Mouse (Mus musculus) G1E (cell line): Measurements from ENCODE around the gene Lrrc1. TPM values are rescaled to one million over a fixed set of nuclear protein-coding genes. Genes with fewer than 3 reads are reported as not detected.

Experiments used
- ATAC-seq: 2 replicates; pipeline ENCODE4 v1.8.0; 2016; ENCODE audit warnings: mild to moderate bottlenecking; ENCODE audit not compliant: insufficient number of reproducible peaks, poor library complexity, low FRiP score, severe bottlenecking; ENCODE audit errors: extremely low read depth
- DNase-seq: peaks from one replicate; pipeline ENCODE4 v3.0.0; 2012; ENCODE audit warnings: low spot score
- H3K27me3 ChIP-seq: 2 replicates; pipeline ENCODE4 v1.6.1; 2012; ENCODE audit warnings: mild to moderate bottlenecking, low read length, inconsistent platforms; ENCODE audit not compliant: insufficient read depth
- H3K36me3 ChIP-seq: replicated peaks from 2 replicates; pipeline ENCODE3; 2012; ENCODE audit warnings: mild to moderate bottlenecking, inconsistent platforms
- H3K4me1 ChIP-seq: 2 replicates; pipeline ENCODE4 v1.6.1; 2012; ENCODE audit warnings: low read depth, low read length, inconsistent platforms, mixed read lengths; ENCODE audit not compliant: insufficient read depth
- H3K4me3 ChIP-seq: 2 replicates; pipeline ENCODE4 v1.5.1; 2012; ENCODE audit warnings: low read depth, mild to moderate bottlenecking, inconsistent platforms, low read length, moderate library complexity, mixed read lengths
- H3K9me3 ChIP-seq: replicated peaks from 2 replicates; pipeline ENCODE4 v1.6.1; 2012; ENCODE audit warnings: inconsistent platforms
- CTCF ChIP-seq: IDR thresholded peaks from 2 replicates; pipeline ENCODE4 v1.5.1; 2012; ENCODE audit warnings: low read depth, low read length, inconsistent platforms, mixed read lengths
- GATA1 ChIP-seq: IDR thresholded peaks from 2 replicates; pipeline ENCODE4 v1.6.1; 2012; ENCODE audit warnings: borderline replicate concordance, low read length, inconsistent platforms, mixed read lengths
- GATA2 ChIP-seq: IDR thresholded peaks from 2 replicates; pipeline ENCODE4 v1.6.1; 2012; ENCODE audit warnings: low read depth, low read length, inconsistent platforms, borderline replicate concordance
- POLR2AphosphoS5 ChIP-seq: IDR thresholded peaks from 2 replicates; pipeline ENCODE4 v1.6.1; 2012; ENCODE audit warnings: low read depth, low read length, inconsistent platforms; ENCODE audit not compliant: insufficient replicate concordance
- TAL1 ChIP-seq: conservative IDR thresholded peaks from 2 replicates; pipeline ENCODE4 v1.6.1; 2012; ENCODE audit warnings: low read depth, low read length, inconsistent platforms, mixed read lengths
- polyA plus RNA-seq: library from polyadenylated mRNA; stranded (reverse); fragments of >175 nt; gene quantifications from 2 replicates; pipeline ENCODE4 v1.2.3, GENCODE M21; 2012
- total RNA-seq, 2 experiments: library from RNA; stranded (forward) in 1 of 2; stranded (reverse) in 1 of 2; fragments of 200-1000 nt in 1 of 2; fragments of >200 nt in 1 of 2; fragmentation: Nextera tagmentation in 1 of 2; gene quantifications; 2 replicates each; pipeline ENCODE4 v1.2.3; 2014 to 2017

The Lrrc1 gene
- total and polyA plus RNA-seq, 3 experiments: 0.16 TPM; not detected in 2

DNA sequence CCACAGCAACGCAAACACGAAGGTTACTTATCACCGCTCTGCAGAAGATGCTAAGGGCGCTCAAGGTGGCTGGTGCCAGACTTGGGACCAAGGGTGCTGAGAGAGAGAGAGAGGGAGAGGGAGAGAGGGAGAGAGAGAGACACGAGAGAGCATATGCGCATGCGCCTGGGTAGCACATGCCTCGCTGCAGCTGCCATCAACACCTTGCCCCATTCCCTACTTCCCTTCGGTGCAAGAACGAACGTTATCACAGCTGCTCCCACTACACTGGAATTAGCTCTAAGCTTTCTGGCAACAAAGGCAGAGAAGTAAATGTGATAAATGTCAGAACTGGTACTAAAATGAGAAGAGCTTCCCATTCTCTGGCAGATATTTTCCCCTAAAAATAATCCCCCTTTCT, 79.3 kb downstream of the Lrrc1 start:
- TF ChIP-seq POLR2AphosphoS5 (no peak), TAL1 (no peak), GATA2 (no peak), GATA1 (no peak), CTCF (no peak)
- Histone ChIP-seq H3K4me3 (no peak overlapping the region), H3K4me1 (no peaks in the 10 kb centered on the region), H3K9me3 (peaks cover 56% of the 10 kb centered on the region), H3K27me3 (no peaks in the 10 kb centered on the region), H3K36me3 (no peaks in the 10 kb centered on the region)
- DNase-seq: no peak
- no peak for ATAC-seq

DNA sequence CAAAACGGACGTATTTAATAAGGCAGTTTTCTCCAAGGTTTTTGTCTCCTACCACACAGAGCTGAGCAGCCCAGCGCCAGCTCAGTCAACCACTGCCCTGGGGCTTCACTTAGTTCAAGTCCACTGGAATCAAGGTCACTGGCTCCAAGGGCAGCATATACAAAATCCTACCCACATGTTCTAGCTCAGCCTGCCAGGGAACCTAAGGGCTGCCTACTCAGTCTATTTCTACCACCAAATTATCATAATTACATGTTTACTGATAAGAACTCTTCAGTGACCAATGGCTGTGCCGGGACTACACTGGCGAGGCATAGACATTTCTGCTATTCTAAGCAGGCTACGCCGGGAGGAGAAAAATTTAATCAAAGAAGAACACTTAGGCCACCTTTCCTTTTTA, 80.8 kb downstream of the Lrrc1 start:
- H3K27me3 ChIP-seq: no peaks in the 10 kb centered on the region
- no peak overlapping the region for H3K4me3 ChIP-seq
- peaks cover 50% of the 10 kb centered on the region for H3K9me3 ChIP-seq
- ATAC-seq (no peak), DNase-seq (no peak)
- H3K36me3 ChIP-seq: no peaks in the 10 kb centered on the region
- TF ChIP-seq GATA1 (no peak), POLR2AphosphoS5 (no peak), TAL1 (no peak), GATA2 (no peak), CTCF (no peak)
- H3K4me1 ChIP-seq: no peaks in the 10 kb centered on the region

DNA sequence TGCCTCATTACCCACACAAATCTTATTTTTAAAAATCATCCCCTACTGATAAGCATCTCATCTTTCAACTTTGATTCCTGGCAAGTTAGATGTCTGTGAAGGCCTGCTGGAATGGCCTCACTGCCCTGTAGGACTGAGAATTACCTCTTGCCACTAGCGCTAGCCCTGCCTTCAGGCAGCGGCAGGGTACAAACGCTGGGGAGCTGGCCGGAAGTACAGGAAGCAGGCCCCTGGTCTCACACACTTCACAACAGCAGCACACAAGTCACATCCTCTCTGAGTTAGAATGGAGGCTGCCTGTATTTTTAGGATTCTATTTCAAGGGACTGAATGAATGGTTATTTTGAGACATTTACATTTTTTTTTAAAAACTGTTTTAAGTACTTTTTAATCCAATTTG, 81.5 kb downstream of the Lrrc1 start:
- TF ChIP-seq POLR2AphosphoS5: no peak
- TF ChIP-seq TAL1: no peak
- no peak for TF ChIP-seq GATA1
- TF ChIP-seq GATA2: no peak
- TF ChIP-seq CTCF: no peak
- ATAC-seq (no peak), DNase-seq (no peak)
- Histone ChIP-seq H3K27me3 (no peaks in the 10 kb centered on the region), H3K4me3 (no peak overlapping the region), H3K4me1 (no peaks in the 10 kb centered on the region), H3K9me3 (peaks cover 50% of the 10 kb centered on the region), H3K36me3 (no peaks in the 10 kb centered on the region)

DNA sequence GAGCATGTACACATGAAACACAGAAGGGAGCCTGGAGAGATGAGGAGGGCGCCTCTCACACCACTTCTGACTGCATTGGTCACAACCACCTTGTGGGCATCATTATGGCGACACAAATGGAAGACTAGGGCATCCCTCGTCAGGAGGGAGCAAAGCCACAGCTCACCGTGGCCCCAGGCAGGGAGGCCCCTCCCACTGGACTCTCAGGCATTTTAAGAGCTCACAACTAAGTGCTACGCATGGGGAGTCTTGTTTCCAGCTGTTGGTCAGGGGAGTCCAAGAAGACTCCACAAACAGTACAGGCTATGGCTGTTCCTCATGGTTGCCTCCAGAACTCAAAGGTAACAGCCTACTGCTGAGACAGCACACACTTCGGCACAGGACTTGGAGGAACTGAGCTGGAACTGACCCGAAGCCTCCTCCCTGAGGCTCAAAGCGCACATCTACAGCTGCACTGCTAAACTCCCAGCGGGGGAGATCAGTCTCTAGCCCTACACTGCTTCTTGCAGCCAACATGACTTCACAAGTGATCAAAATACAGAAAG, 83.2 kb downstream of the Lrrc1 start:
- Histone ChIP-seq H3K4me1 (no peaks in the 10 kb centered on the region), H3K27me3 (no peaks in the 10 kb centered on the region), H3K9me3 (peaks cover 57% of the 10 kb centered on the region), H3K4me3 (no peak overlapping the region), H3K36me3 (no peaks in the 10 kb centered on the region)
- TF ChIP-seq CTCF: no peak
- TF ChIP-seq POLR2AphosphoS5: no peak
- no peak for TF ChIP-seq GATA1
- TF ChIP-seq GATA2: no peak
- no peak for TF ChIP-seq TAL1
- ATAC-seq (no peak), DNase-seq (no peak)

DNA sequence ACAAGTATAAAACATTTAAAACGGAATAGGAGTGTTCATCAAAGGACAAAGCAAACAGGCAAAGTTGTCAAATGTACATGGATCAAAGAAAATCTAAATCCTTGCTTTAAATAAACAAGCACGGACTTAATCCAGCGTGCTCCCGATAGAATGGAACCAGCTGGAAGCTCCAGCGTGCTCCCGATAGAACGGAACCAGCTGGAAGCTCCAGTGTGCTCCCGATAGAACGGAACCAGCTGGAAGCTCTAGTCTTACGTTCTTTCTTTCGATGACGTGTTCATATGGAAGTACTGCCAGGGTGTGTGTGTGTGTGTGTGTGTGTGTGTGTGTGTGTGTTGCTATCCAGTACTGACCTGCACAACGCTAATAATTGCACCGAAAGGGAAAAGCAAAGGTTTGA, 84.3 kb downstream of the Lrrc1 start:
- H3K4me1 ChIP-seq: no peaks in the 10 kb centered on the region
- H3K4me3 ChIP-seq: no peak overlapping the region
- H3K9me3 ChIP-seq: peaks cover 57% of the 10 kb centered on the region
- no peaks in the 10 kb centered on the region for H3K27me3 ChIP-seq
- TF ChIP-seq GATA1 (no peak), TAL1 (no peak), GATA2 (no peak), POLR2AphosphoS5 (no peak)
- no peak for DNase-seq
- H3K36me3 ChIP-seq: no peaks in the 10 kb centered on the region
- no peak for ATAC-seq

DNA sequence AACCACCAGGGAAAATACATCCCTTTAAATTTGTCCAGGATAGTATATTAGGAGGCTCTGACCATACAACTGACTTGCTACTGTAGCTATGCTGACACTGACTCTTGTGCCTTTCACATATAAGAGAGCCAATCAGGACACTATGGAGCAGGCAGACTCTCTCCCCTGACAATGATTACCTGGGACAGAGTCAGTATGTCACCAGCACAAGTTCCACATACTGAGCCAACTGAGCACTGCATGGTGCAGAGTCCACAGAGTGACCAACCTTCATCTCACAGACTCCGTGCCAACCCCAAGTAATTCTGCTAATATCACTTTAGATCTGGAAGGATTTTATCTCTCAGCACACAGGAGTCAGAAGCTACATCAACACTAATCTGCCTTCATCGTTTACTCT, 85.3 kb downstream of the Lrrc1 start:
- no peak for TF ChIP-seq POLR2AphosphoS5
- no peak for TF ChIP-seq GATA2
- no peak for TF ChIP-seq GATA1
- TF ChIP-seq CTCF: no peak
- no peak for TF ChIP-seq TAL1
- no peak for ATAC-seq

DNA sequence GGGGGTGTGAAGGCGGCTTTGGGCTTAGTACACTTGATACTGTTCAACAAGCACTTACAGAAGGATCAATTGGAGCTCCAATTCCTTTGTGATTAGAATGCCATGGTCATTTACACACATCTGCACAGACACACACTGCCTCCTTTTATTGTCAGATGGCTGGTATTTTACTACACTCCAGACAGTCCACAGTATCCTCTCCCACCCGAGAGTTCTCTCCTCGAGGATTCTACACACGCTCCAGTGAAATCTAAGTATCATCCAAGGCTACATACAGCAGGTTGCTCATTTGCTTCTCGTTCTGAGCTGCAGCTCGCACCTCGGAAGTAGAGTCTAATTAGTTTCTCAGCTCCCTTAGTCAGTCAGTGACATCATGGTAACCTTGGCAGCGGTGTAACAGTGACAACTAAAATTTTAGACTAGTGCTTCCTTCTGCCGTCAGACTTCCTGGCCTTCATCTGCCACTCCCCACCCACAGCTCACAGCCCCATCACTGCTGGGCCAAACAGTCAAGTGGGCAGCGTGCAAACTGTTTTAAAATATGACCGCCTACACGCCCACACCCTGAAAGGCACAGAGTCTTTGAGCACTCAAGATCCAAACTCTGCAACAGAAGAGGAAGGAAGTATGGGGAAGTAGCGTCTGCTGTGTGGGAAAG, 88.4 kb downstream of the Lrrc1 start:
- ATAC-seq (no peak), DNase-seq (no peak)
- no peak overlapping the region for H3K4me3 ChIP-seq
- peaks cover 57% of the 10 kb centered on the region for H3K9me3 ChIP-seq
- no peaks in the 10 kb centered on the region for H3K27me3 ChIP-seq
- H3K36me3 ChIP-seq: no peaks in the 10 kb centered on the region
- TF ChIP-seq TAL1: no peak
- TF ChIP-seq POLR2AphosphoS5: no peak
- TF ChIP-seq GATA1: no peak
- TF ChIP-seq GATA2: no peak
- H3K4me1 ChIP-seq: no peaks in the 10 kb centered on the region

More for the DNA sequence above, 85.3 kb downstream of the Lrrc1 start:
- Histone ChIP-seq H3K36me3 (no peaks in the 10 kb centered on the region), H3K27me3 (no peaks in the 10 kb centered on the region), H3K9me3 (peaks cover 60% of the 10 kb centered on the region), H3K4me1 (no peaks in the 10 kb centered on the region), H3K4me3 (no peak overlapping the region)
- no peak for DNase-seq
